Mouse (Mus musculus): ENCODE data around the gene Ccdc85b.

- TF ChIP-seq POLR2A (IDR thresholded peaks at IDR 0.05; ENCODE audit: borderline replicate concordance, control insufficient read depth, low read depth, low read length) (no peak), CTCF (IDR thresholded peaks at IDR 0.05; ENCODE audit: control insufficient read depth, insufficient read depth, low read length) (no peak)
Measured at GRCm38 (mm10) chr19:5456241-5456921, 1.3 kb downstream of the Ccdc85b start.
